Mouse (Mus musculus) Muller cell, postnatal 12 days (primary cell): ENCODE data around the gene Oard1.
A peak's percentile ranks its signal among the peaks of the same experiment; 100 is the strongest.

ENCODE experiments used
- DNase-seq: peaks from one replicate; pipeline ENCODE4 v3.0.0-alpha.2; 2015; ENCODE audit errors: inconsistent ontology term

Gene Oard1

DNA sequence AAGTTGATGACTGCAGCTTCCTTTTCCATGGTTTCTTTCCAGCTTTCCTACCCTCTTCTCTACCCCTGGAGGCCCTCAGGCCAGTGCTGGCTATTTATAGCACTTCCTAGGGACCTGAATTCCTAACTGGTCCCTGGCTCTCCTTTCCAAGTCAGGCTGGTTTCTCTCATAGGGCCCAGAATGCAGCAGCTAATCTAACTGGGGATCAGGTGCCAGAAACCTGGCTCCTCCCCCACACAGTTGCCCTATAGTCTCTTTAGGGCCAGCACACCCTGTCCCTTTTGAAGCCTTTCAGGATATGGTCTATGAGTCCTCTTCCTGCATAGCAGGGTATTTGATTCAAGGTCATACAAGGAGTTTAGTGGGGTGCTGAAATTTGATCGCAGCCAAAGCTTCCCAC, 26.7 kb downstream of the Oard1 start:
- peak; percentile 54 for DNase-seq

DNA sequence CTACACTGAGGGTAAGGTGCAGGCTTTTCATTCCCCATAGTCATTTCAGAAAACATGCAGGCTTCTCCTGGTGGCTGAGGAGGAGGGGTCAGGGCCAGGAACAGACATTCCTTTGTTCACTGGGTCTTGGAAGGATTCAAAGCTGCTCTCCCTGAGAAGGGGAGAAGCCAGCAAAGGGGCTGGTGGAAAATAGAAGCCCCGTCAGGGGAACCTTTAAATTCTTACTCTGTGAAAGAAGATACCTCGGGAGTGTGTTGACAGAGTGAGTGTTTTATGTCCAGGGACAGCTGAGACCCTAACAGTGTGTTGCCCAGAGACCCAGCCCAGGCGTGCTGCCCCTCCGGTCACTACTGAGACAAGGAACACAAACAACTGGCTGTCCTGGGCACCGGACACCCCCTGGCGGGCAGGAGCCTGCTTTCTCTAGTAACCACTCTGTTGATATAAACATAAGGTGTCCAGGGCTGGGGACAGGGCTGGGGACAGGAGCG, 27.7 kb downstream of the Oard1 start:
- peak; percentile 52 for DNase-seq

DNA sequence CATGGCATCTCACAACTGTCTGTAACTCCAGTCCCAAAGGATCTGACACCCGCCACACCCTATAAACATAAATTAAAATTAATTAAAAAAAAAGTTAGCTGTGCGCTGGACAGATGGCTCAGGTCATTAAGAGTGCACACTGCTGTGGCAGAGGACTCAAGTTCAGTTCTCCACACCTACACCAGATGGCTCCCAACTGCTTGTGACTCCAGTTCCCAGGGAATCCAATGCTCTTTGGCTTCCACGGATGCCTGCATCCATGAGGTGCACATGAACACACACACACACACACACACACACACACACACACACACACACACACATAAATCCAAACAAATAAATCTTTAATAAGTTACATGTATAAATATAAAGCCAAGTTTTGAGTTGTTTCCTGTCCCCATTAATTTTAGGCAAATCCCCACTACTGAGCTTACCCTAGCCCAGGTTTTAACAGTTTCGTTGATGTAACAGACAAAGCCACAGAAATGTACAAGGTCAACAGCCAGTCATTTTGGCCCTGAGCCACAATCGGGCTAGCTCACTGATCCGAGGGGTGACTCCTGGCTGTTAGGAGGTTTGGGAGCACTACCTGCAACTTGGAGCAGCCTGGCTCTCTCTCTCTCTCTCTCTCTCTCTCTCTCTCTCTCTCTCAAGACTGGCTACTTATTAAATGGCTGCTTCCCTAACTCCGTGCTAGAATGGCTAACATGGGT, 33.1 kb downstream of the Oard1 start:
- DNase-seq, result no peak

- DNase-seq, result peak; percentile 50
Measured at GRCm38 (mm10) chr17:48443542-48444145, 33.8 kb downstream of the Oard1 start.

DNA sequence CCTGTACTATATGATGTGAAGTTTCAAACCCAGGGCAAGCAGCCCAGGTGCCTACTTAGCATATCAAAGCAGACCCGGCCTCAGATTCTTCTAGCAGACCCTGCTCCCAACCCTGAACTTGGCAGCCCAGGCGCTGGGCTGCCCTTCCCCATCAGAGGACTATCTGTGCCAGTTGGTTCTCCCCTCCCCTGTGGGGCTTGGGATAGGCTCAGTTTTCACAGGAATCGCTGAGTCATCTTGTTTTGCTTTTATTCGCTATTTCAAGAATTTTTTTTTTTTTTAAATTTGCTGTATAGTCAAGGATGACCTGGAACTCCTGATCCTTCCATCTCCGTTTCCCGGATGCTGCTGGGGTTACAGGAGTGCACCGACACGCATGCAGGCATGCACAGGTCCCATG, 37.9 kb downstream of the Oard1 start:
- DNase-seq, result no peak

GRCm38 (mm10) chr17:48450666-48451352, 41.0 kb downstream of the Oard1 start:
- DNase-seq, result no peak

GRCm38 (mm10) chr17:48451353-48451675, 41.5 kb downstream of the Oard1 start, which contains the start of gene Tspo2:
Gene Tspo2, minus strand, starts transcription at chr17:48451522.
- no peak for DNase-seq

DNA sequence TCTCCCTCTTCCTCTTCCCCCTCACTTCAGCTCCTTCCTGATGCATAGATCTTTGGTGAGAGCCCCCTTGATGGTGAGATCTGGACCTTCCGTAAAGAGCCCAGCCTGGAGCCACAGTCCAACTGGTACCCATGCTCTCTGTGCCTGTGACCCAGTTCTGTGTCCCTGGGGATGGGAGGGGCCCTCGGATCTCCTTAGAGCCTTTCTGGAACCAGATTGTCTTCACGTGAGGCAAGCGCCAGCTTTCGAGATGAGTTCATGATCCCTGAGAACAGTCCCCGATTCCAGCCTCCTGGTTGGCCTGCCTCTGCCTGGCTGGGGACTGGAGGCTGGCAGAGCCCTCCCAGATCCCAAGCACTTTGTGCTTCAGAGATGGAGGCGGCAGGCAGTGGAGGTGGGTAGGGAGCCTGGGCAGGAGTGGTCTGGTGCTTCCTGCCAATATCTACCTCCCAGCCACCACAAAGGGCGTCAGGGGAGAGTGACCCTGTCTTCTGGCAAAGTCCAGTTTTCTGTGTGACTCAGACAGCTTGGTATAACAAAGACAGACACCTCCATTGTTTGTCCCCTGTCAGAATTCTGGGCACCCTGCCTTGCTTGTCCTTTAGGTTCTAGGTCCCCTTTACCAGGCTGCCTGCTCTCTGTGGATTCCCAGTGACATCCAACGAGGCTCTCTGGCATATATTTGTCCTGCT, 42.1 kb downstream of the Oard1 start:
- peak; percentile 82 for DNase-seq

DNA sequence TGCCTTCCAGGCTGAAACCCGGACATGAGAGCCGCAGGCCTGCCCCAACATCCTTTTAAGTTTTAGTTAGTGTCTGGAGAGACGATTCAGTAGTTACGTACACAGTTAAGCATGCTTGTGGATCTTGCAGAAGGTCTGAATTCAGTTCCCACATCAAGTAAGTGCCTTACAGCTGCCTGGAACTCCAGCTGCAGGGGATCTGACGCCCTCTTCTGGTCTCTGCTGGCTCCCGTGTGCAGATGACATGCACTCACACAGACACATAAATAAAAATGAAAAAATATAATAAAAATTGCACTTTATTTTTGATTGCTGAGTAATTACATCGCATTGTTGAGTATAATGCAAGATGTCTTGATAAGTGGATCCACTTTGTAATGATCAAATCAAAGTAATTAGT, 43.7 kb downstream of the Oard1 start:
- DNase-seq, result no peak

DNA sequence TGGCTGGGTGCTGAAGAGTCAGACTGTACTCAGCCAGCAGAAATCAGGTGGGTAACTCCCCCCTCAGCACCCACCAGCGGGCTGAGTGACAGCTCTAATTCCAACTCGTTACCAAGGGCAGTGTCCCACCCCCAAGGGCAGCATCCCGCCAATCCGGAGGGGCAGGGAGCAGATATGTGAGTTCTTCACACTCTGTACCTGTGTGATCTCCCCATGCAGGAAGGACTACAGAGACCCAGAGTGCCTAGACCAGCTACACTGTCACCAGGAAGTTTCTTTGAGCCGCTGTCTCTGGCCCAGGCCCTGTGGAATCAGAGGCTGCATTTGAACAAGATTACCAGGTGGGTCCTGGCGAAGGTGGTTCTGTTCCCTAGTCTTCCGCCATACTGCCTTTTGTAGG, 44.4 kb downstream of the Oard1 start:
- DNase-seq, result no peak

DNA sequence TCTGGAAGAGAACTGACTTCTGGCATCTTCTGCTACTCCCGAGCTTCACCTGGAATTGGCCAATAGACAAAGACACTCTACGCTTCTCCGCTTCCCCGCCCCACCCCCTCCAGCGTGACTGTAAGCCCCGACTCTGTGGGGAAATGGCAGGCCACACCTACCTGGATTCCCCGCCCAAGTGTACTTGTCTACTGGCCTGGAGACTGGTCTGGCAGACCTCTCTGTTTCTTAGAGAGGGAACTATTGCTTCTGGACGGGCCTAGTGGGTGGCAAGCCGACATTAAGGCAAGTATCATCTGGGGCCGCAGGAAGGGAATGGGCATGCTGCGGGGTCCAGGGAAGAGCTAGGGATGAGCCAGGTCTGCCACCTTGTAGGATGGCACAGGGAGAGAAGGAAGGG, 44.9 kb downstream of the Oard1 start, which contains the start of gene Unc5cl:
TSS of gene Unc5cl (plus strand) at position 214 of the 400 bp plus-strand sequence.
- DNase-seq, result no peak

- DNase-seq, result no peak
Measured at GRCm38 (mm10) chr17:48455955-48456354, 46.1 kb downstream of the Oard1 start.

DNA sequence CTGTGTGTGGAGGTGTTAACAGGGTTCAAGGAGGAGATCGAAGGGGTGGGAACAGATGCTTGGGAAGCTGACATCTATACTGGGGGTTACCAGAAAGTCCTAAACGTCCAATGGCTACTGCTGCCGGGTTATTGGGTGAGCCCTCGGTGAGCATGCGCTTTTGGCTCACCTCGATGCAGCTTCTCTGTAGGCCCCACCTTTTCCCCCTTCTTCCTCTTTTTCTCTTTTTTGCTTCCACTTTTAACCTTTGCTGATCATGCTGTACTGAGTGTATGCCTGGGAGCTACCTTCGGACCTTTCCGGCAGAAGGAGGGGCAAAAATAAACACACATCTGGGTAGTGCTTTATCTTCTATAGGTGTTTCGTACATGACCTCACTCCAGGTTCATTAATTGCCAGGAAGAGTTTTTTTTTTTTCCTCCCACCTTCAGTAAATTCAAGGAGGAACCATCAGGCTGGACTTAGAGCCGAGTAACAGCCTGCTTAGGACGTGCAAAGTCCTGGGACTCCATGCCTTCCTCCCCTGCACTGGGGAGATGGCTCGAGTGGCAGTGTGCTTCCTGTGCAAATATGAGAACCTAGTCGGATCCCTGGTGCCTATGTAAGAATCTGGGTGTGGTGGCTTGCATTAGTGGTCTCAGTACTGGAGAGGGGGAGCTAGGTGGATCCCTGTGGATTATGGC, 48.3 kb downstream of the Oard1 start:
- DNase-seq, result no peak

DNA sequence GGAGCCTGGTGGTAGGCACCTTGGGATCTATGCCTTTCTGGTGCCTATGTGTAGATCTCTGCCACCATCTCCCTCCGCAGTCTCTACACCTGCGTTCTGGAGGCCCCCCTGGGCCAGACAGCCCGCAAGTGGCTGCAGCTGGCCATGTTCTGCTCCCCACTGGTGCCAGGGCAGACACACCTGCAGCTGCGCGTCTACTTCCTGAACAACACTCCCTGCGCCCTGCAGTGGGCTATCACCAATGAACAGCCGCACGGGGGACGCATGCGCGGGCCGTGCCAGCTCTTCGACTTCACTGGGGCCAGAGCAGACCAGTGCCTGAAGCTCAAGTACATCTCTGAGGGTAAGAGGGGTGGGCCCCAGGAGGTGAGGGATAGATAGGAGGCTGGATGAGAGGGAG, 52.3 kb downstream of the Oard1 start:
- DNase-seq, result no peak

- DNase-seq, result no peak
Measured at GRCm38 (mm10) chr17:48463391-48463790, 53.6 kb downstream of the Oard1 start.
